Mouse (Mus musculus) CD4-positive, CD25-positive, alpha-beta regulatory T cell (primary cell): ENCODE data around the gene Faiml. TPM values are rescaled to one million over a fixed set of nuclear protein-coding genes. Genes with fewer than 3 reads are reported as not detected.

ENCODE experiments used
- polyA plus RNA-seq: library from polyadenylated mRNA; unstranded; fragments of 100-300 nt; shearing (Covaris generic); gene quantifications from one replicate; pipeline ENCODE4 v1.2.1, GENCODE M21; 2017

The Faiml gene
- not detected for polyA plus RNA-seq

GRCm38 (mm10) chr9:99237139-99237538 lies at the start of gene Faiml:
TSS of gene Faiml (minus strand) at chr9:99237239.

DNA sequence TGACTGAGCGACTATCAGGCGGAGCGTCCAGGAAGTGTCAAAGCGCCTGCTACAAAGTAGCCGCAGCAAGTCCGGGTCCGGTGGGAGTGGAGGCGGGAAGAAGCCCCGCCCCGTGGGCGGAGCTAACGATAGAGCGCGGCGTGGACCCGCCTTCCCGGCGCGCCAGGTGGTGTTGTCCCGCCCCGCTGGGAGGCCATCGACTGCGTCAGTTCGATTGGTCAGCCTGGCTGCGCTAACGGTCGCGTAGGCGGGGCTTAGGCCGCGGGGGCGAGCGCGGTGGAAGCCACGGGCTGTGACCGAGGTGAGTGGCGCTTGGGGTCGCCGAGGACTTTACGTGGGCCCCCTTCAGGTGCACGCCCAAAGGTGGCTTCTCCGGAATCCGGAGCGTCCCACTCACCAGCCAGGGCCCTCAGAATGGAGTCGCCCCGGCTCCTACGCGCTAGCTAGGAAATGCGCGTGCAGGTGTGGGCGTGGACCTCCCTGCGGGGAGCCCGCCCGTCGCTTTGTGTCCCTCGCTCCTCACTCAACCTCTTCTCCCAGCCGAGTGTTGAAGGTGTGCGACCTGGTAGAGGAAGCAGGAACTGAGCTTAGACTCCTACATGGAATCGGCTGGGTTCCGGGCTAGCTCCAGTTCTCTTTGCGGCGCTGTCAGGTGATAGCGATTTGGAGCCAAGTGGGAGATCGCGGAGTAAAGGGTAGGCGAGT lies 6.3 kb upstream of the Faiml start, which contains the start of gene Cep70:
TSS of gene Cep70 (plus strand) at position 178 of the 705 bp plus-strand sequence.

Other genes starting within 250 kb of the Faiml start
- 0.99 TPM for gene Gm1123, start 201.5 kb downstream of the Faiml start, polyA plus RNA-seq
- 8.0 TPM for gene Pik3cb, start 96.6 kb downstream of the Faiml start, polyA plus RNA-seq
- 14.5 TPM for gene Cep70, start 6.1 kb upstream of the Faiml start, polyA plus RNA-seq
- not detected for gene Esyt3, start 121.3 kb upstream of the Faiml start, polyA plus RNA-seq
- 0.05 TPM for gene Mras, start 200.1 kb upstream of the Faiml start, polyA plus RNA-seq
- not detected for gene Nme9, start 214.2 kb upstream of the Faiml start, polyA plus RNA-seq